ENCODE assay signal across 10 mouse cellular contexts in genomic region chr9:56638226-56638905, GRCm38 (mm10).
DNase-seq lines count a peak whose midpoint lies in the region; ATAC-seq and TF ChIP-seq lines count a peak whose summit lies in the region.
"Had no signal": no experiment of that assay in that cellular context is flagged by ENCODE, and none has a peak within 500 bp of the region (broad histone marks: within the 10 kb centered on the region; RNA-seq: fewer than 3 reads in every experiment).

No protein-coding gene starts in this region.

- no peaks in the 10 kb centered on the region for H3K36me3 ChIP-seq in liver, embryonic 14.5 days (replicated peaks; ENCODE audit: control insufficient read depth, insufficient read depth, low read depth)
- H3K36me3 ChIP-seq in liver, embryonic 12.5 days = no peaks in the 10 kb centered on the region
- no peaks in the 10 kb centered on the region for H3K36me3 ChIP-seq in thymus, adult 2 months (ENCODE audit: control insufficient read depth, insufficient read depth, low read length)
- H3K36me3 ChIP-seq: G1E; heart, embryonic 15.5 days had no signal

- TF ChIP-seq EP300 in liver, embryonic 14.5 days (IDR thresholded peaks at IDR 0.05; ENCODE audit: low read depth) = no peak

- WGBS in cerebellum, adult 2 months = 77% methylated on average over 8 of the region's 8 CpGs
- WGBS in liver, embryonic 14.5 days (ENCODE audit: insufficient replicate concordance) = 36% methylated on average over 8 of the region's 8 CpGs
- 43% methylated on average over 8 of the region's 8 CpGs for WGBS in liver, embryonic 12.5 days (ENCODE audit: insufficient replicate concordance)
- 34% methylated on average over 8 of the region's 8 CpGs for WGBS in thymus, adult 2 months

- peak in 1 of 2 experiments; percentile 24 for DNase-seq in cerebellum, adult 2 months
- DNase-seq in cerebellum, adult 9-10 months = no peak
- DNase-seq in liver, embryonic 14.5 days (ENCODE audit: low read depth in 3 of 3, low spot score in 3 of 3) = no peak
- peak; percentile 48 for DNase-seq in forelimb bud, embryonic 11.5 days (ENCODE audit: low read depth, low spot score)
- DNase-seq in thymus, adult 2 months = peak; percentile 33
- no peak for DNase-seq in gastrocnemius, postnatal 36 days
- DNase-seq in right cerebral cortex, postnatal 25 days = no peak

- H3K4me1 ChIP-seq in cerebellum, adult 2 months (ENCODE audit: control insufficient read depth, insufficient read depth, low read length) = peaks cover 5% of the 10 kb centered on the region
- 0 out of 4 replicates have a peak, but pooled peaks cover 0 to 2% of the 10 kb centered on the region in 2 experiments for H3K4me1 ChIP-seq in liver, embryonic 14.5 days (replicated peaks; ENCODE audit: control insufficient read depth in 2 of 2, insufficient read depth in 2 of 2, low read length in 1 of 2)
- peaks cover 13% of the 10 kb centered on the region for H3K4me1 ChIP-seq in liver, embryonic 12.5 days
- H3K4me1 ChIP-seq in thymus, adult 2 months (replicated peaks; ENCODE audit: control insufficient read depth, insufficient read depth, low read length) = peaks cover 24% of the 10 kb centered on the region

- ATAC-seq in liver, embryonic 14.5 days (ENCODE audit: insufficient read depth) = no peak
- no peak for ATAC-seq in liver, embryonic 12.5 days

- no peak overlapping the region for H3K4me3 ChIP-seq in cerebellum, adult 2 months (replicated peaks; ENCODE audit: insufficient read depth, low read depth, low read length)
- H3K4me3 ChIP-seq in liver, embryonic 14.5 days (ENCODE audit: insufficient read depth in 1 of 2, low read depth in 2 of 2, low read length in 2 of 2) = no peak overlapping the region
- no peak overlapping the region for H3K4me3 ChIP-seq in liver, embryonic 12.5 days
- H3K4me3 ChIP-seq in thymus, adult 2 months (ENCODE audit: control insufficient read depth, insufficient read depth, low read length) = no peak overlapping the region

- H3K27ac ChIP-seq in cerebellum, adult 2 months (ENCODE audit: insufficient read depth, low read length) = no peak overlapping the region
- H3K27ac ChIP-seq in liver, embryonic 14.5 days = no peak overlapping the region
- H3K27ac ChIP-seq in liver, embryonic 12.5 days = no peak overlapping the region
- H3K27ac ChIP-seq in thymus, adult 2 months (ENCODE audit: control insufficient read depth, insufficient read depth, low read length) = no peak overlapping the region
- H3K27ac ChIP-seq: heart, embryonic 15.5 days had no signal

- intact Hi-C loops in gastrocnemius, postnatal 36 days (cut with DNase I) = loop anchor here (5.0 kb wide), 2 partner anchors 74 to 134 kb away; no protein-coding TSS in a partner anchor

- TF ChIP-seq CTCF in cerebellum, adult 2 months (IDR thresholded peaks at IDR 0.05; ENCODE audit: borderline replicate concordance, insufficient read depth, low read depth, low read length) = peak; percentile 74; the same call in 1 of the 2 replicates
- TF ChIP-seq CTCF in liver, embryonic 14.5 days (IDR thresholded peaks at IDR 0.05; ENCODE audit: low read depth) = peak; percentile 53
- TF ChIP-seq CTCF in thymus, adult 2 months (IDR thresholded peaks at IDR 0.05; ENCODE audit: borderline replicate concordance, control insufficient read depth, extremely low read depth, insufficient read depth, low read length, poor library complexity) = peak; percentile 26; the same call in 1 of the 2 replicates

- no peak overlapping the region for H3K9ac ChIP-seq in liver, embryonic 14.5 days (replicated peaks)
- no peak overlapping the region for H3K9ac ChIP-seq in liver, embryonic 12.5 days

- no peak for TF ChIP-seq POLR2A in cerebellum, adult 2 months (IDR thresholded peaks at IDR 0.05; ENCODE audit: borderline replicate concordance, insufficient read depth, low read length)
- TF ChIP-seq POLR2A in thymus, adult 2 months (IDR thresholded peaks at IDR 0.05; ENCODE audit: control insufficient read depth, extremely low read depth, insufficient read depth, low read length, poor library complexity) = no peak

- H3K4me2 ChIP-seq in liver, embryonic 14.5 days (ENCODE audit: low read depth) = no peak overlapping the region
- H3K4me2 ChIP-seq in liver, embryonic 12.5 days = no peak overlapping the region

- no peaks in the 10 kb centered on the region for H3K9me3 ChIP-seq in liver, embryonic 14.5 days (ENCODE audit: control insufficient read depth, low read length)
- H3K9me3 ChIP-seq in liver, embryonic 12.5 days (replicated peaks) = no peaks in the 10 kb centered on the region
- H3K9me3 ChIP-seq: heart, embryonic 15.5 days had no signal

- H3K27me3 ChIP-seq in cerebellum, adult 2 months (ENCODE audit: control insufficient read depth, insufficient read depth, low read length) = no peaks in the 10 kb centered on the region
- peaks cover 41% of the 10 kb centered on the region for H3K27me3 ChIP-seq in liver, embryonic 14.5 days (ENCODE audit: control insufficient read depth, insufficient read depth, low read length)
- H3K27me3 ChIP-seq in liver, embryonic 12.5 days (replicated peaks) = peaks cover 73% of the 10 kb centered on the region
- H3K27me3 ChIP-seq in thymus, adult 2 months (ENCODE audit: control insufficient read depth, insufficient read depth, low read length) = peaks cover 9% of the 10 kb centered on the region

Comparison
In these comparisons a context has a peak if more than half of its experiments do, and no peak if none do; other contexts are left out.
1. DNase-seq: peak in forelimb bud, embryonic 11.5 days (single experiment) and thymus, adult 2 months (single experiment); none in cerebellum, adult 9-10 months (single experiment), liver, embryonic 14.5 days (0 of 3), gastrocnemius, postnatal 36 days (0 of 2) and right cerebral cortex, postnatal 25 days (single experiment).
2. Peak in every context shown above with its lines, with median percentiles within 50 percentile points of each other: CTCF ChIP-seq.